Mouse (Mus musculus): ENCODE results near the gene Omd. TPM values are rescaled to one million over a fixed set of nuclear protein-coding genes. Genes with fewer than 3 reads are reported as not detected.
"Not testable (repeated sequence)": the region's sequence is repeated elsewhere in the genome, so short reads cannot be mapped to it uniquely, and the experiment has no call there.

Omd gene
- total and polyA plus RNA-seq, 3 experiments: 0.05 TPM; not detected in 2

DNA sequence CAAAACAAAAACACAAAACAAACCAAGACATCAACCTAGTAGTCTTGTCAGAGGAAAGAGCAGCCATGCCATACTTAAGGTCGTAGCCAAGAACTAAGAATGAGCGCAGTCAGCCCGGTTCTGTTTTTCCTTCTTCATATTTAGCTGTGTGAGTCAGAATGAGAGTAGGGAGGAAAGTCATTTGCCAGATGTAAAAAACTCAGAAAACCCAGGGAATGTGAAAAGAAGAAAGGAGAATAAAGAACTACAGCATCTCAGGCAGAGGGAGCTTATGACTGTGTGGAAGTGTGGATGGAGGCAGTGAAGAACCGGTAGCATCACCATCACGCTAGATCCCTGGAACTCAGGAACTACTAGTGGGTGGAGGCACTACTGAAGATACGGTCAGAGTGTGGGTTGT, 3.8 kb downstream of the Omd start:
- no peaks in the 10 kb centered on the region for H3K27me3 ChIP-seq (ENCODE audit: insufficient read depth, low read length)
- no peak overlapping the region for H3K4me3 ChIP-seq (ENCODE audit: low read depth, low read length)
- H3K36me3 ChIP-seq (replicated peaks): no peaks in the 10 kb centered on the region
- DNase-seq (ENCODE audit: low spot score): no peak
- no peak for ATAC-seq (ENCODE audit: extremely low read depth, insufficient number of reproducible peaks, low FRiP score, poor library complexity, severe bottlenecking)
- TF ChIP-seq GATA2 (IDR thresholded peaks at IDR 0.05; ENCODE audit: borderline replicate concordance, low read depth, low read length) (no peak), GATA1 (IDR thresholded peaks at IDR 0.05; ENCODE audit: borderline replicate concordance, low read length) (no peak), TAL1 (conservative IDR thresholded peaks at IDR 0.05; ENCODE audit: low read depth, low read length) (no peak), POLR2AphosphoS5 (IDR thresholded peaks at IDR 0.05; ENCODE audit: insufficient replicate concordance, low read depth, low read length) (no peak), CTCF (IDR thresholded peaks at IDR 0.05; ENCODE audit: low read depth, low read length) (no peak)
- H3K9me3 ChIP-seq (replicated peaks): no peaks in the 10 kb centered on the region
- H3K4me1 ChIP-seq (ENCODE audit: insufficient read depth, low read depth, low read length): no peaks in the 10 kb centered on the region

DNA sequence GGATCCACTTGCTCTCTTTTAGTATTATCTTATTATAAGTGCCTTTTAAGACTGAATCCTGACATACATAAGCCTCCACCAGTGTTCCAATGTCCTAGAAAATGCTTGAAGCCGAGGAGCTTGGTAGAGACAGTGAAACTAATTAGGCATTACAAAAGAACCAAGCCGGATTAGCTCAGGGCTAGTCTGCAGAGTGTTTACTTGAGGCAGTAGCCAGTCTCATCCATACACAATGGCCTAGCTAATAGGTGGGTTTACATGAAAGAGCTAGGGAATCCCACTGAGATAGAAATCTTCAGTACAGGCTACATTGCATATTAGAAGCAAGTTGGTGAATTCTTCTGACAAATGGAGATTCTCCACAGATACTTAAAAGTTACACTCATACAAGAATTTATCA, 20.3 kb downstream of the Omd start:
- H3K27me3 ChIP-seq (ENCODE audit: insufficient read depth, low read length); ATAC-seq (ENCODE audit: extremely low read depth, insufficient number of reproducible peaks, low FRiP score, poor library complexity, severe bottlenecking); DNase-seq (ENCODE audit: low spot score); H3K36me3 ChIP-seq (replicated peaks); H3K4me1 ChIP-seq (ENCODE audit: insufficient read depth, low read depth, low read length); H3K9me3 ChIP-seq (replicated peaks); H3K4me3 ChIP-seq (ENCODE audit: low read depth, low read length): not testable (repeated sequence)

DNA sequence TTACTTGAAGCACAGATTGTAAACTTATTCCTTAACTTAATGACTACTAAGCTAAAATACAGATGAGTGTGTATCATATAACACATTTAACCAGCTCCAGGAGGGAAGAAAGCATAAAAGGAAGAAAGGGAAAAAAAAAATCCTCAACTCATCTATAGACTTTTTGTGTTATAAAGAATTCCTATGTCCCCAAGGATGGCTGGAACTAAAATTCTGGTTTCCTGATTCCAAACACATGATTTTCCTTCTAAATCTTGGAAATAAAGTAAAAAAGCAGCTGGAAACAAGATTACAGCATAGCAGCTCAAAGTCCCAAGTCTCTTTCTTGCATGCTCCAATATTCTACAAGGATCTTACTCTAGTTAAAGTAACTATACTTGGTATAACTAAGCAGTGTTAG, 21.3 kb downstream of the Omd start:
- no peak for DNase-seq (ENCODE audit: low spot score)
- no peak overlapping the region for H3K4me3 ChIP-seq (ENCODE audit: low read depth, low read length)

DNA sequence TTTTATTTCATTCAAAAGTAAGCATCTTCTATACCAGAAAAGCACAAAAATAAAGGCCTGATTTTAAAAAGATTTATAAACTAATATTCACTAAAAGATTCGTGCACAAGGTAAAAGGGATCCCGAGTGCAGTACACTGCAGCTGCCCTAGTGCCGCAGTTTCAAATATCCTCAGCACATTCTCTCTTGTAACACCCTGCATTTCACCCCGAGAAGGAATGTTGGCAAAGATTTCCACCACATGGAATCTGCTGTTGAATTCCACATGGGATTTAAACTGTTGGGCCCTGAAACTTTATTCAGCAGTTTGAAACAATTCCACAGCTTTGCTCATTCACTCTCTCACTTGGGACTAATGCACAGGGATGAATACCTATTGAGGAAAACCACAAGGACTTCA, 25.5 kb downstream of the Omd start, which contains the start of gene Ogn:
Gene Ogn, plus strand, starts transcription at position 333 of the 400 bp plus-strand sequence.
- Histone ChIP-seq H3K36me3 (replicated peaks) (peaks cover 2% of the 10 kb centered on the region), H3K9me3 (replicated peaks) (no peaks in the 10 kb centered on the region), H3K4me1 (ENCODE audit: insufficient read depth, low read depth, low read length) (no peaks in the 10 kb centered on the region; the same call in 1 of the 2 replicates), H3K4me3 (ENCODE audit: low read depth, low read length) (no peak within 1 kb of the TSS), H3K27me3 (ENCODE audit: insufficient read depth, low read length) (no peaks in the 10 kb centered on the region)
- no peak for TF ChIP-seq GATA2 (IDR thresholded peaks at IDR 0.05; ENCODE audit: borderline replicate concordance, low read depth, low read length)
- TF ChIP-seq TAL1 (conservative IDR thresholded peaks at IDR 0.05; ENCODE audit: low read depth, low read length): no peak
- TF ChIP-seq CTCF (IDR thresholded peaks at IDR 0.05; ENCODE audit: low read depth, low read length): no peak
- TF ChIP-seq POLR2AphosphoS5 (IDR thresholded peaks at IDR 0.05; ENCODE audit: insufficient replicate concordance, low read depth, low read length): no peak
- TF ChIP-seq GATA1 (IDR thresholded peaks at IDR 0.05; ENCODE audit: borderline replicate concordance, low read length): no peak
- no peak for ATAC-seq (ENCODE audit: extremely low read depth, insufficient number of reproducible peaks, low FRiP score, poor library complexity, severe bottlenecking)
- DNase-seq (ENCODE audit: low spot score): no peak

More for the DNA sequence above, 21.3 kb downstream of the Omd start:
- no peaks in the 10 kb centered on the region; the same call in 1 of the 2 replicates for H3K4me1 ChIP-seq (ENCODE audit: insufficient read depth, low read depth, low read length)
- ATAC-seq (ENCODE audit: extremely low read depth, insufficient number of reproducible peaks, low FRiP score, poor library complexity, severe bottlenecking): no peak
- TF ChIP-seq GATA2 (IDR thresholded peaks at IDR 0.05; ENCODE audit: borderline replicate concordance, low read depth, low read length) (no peak), GATA1 (IDR thresholded peaks at IDR 0.05; ENCODE audit: borderline replicate concordance, low read length) (no peak), POLR2AphosphoS5 (IDR thresholded peaks at IDR 0.05; ENCODE audit: insufficient replicate concordance, low read depth, low read length) (no peak), TAL1 (conservative IDR thresholded peaks at IDR 0.05; ENCODE audit: low read depth, low read length) (no peak), CTCF (IDR thresholded peaks at IDR 0.05; ENCODE audit: low read depth, low read length) (no peak)
- H3K9me3 ChIP-seq (replicated peaks): peaks cover 2% of the 10 kb centered on the region; the same call in 1 of the 2 replicates
- no peaks in the 10 kb centered on the region for H3K27me3 ChIP-seq (ENCODE audit: insufficient read depth, low read length)
- H3K36me3 ChIP-seq (replicated peaks): peaks cover 5% of the 10 kb centered on the region

DNA sequence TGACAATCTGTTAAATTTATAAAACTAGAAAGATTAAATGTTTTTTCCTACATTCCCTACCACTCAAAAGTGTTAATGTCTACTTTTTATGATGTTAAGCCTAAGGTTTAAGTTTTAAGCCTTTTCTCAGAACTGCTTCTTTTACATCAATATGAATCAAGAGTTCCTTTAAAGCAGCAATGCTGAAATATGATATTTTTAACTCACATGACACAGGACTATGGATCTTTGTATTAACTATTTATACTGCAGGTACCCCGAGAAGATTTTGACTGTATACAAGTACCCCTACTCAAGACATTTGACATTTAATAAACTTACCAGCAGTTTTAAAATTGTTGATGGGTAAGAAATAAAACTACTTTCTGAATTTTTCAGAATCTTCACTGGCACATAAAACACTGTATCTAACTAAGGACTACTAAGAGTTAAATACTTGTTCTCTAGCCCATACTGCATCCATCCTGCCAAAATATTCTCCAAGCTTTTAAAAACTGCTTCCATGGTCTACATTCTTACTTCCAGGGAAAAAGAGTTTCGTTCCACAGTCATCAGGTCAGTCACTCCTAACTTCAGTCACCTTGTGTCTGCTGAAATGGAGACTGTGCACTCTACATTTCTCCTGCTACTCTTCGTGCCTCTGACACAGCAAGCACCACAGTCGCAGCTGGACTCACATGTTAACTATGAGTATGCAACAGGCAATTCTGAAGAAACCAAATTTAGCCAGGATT, 26.5 kb downstream of the Omd start:
- DNase-seq (ENCODE audit: low spot score) (no peak), ATAC-seq (ENCODE audit: extremely low read depth, insufficient number of reproducible peaks, low FRiP score, poor library complexity, severe bottlenecking) (no peak)
- Histone ChIP-seq H3K4me3 (ENCODE audit: low read depth, low read length) (no peak overlapping the region), H3K27me3 (ENCODE audit: insufficient read depth, low read length) (no peaks in the 10 kb centered on the region), H3K36me3 (replicated peaks) (peaks cover 2% of the 10 kb centered on the region), H3K4me1 (ENCODE audit: insufficient read depth, low read depth, low read length) (no peaks in the 10 kb centered on the region; the same call in 1 of the 2 replicates), H3K9me3 (replicated peaks) (no peaks in the 10 kb centered on the region)
- TF ChIP-seq CTCF (IDR thresholded peaks at IDR 0.05; ENCODE audit: low read depth, low read length) (no peak), POLR2AphosphoS5 (IDR thresholded peaks at IDR 0.05; ENCODE audit: insufficient replicate concordance, low read depth, low read length) (no peak), GATA1 (IDR thresholded peaks at IDR 0.05; ENCODE audit: borderline replicate concordance, low read length) (no peak), GATA2 (IDR thresholded peaks at IDR 0.05; ENCODE audit: borderline replicate concordance, low read depth, low read length) (no peak), TAL1 (conservative IDR thresholded peaks at IDR 0.05; ENCODE audit: low read depth, low read length) (no peak)

DNA sequence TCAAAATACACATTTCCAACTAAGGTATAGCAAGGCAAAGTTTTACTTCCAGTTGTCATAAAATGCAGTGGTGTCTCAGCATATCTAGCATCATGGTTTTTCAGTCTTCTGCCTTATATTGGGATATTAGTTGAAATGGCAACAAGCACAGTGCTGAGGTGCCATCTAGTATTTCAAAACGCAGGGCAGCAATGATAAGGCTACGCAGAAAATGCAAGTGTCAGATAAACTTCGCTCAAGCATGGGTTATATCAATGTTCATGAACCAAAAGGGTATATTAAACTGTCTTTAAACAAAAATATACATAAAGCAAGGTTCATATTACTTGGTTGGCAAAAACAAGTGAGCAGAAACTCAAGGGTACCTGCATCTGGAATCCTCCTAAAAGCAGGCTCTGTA, 34.8 kb downstream of the Omd start:
- Histone ChIP-seq H3K36me3 (replicated peaks) (peaks cover 10% of the 10 kb centered on the region), H3K9me3 (replicated peaks) (no peaks in the 10 kb centered on the region), H3K4me1 (ENCODE audit: insufficient read depth, low read depth, low read length) (peaks cover 14% of the 10 kb centered on the region), H3K27me3 (ENCODE audit: insufficient read depth, low read length) (no peaks in the 10 kb centered on the region), H3K4me3 (ENCODE audit: low read depth, low read length) (no peak overlapping the region)
- TF ChIP-seq CTCF (IDR thresholded peaks at IDR 0.05; ENCODE audit: low read depth, low read length) (no peak), TAL1 (conservative IDR thresholded peaks at IDR 0.05; ENCODE audit: low read depth, low read length) (no peak), GATA1 (IDR thresholded peaks at IDR 0.05; ENCODE audit: borderline replicate concordance, low read length) (no peak), GATA2 (IDR thresholded peaks at IDR 0.05; ENCODE audit: borderline replicate concordance, low read depth, low read length) (no peak), POLR2AphosphoS5 (IDR thresholded peaks at IDR 0.05; ENCODE audit: insufficient replicate concordance, low read depth, low read length) (no peak)
- ATAC-seq (ENCODE audit: extremely low read depth, insufficient number of reproducible peaks, low FRiP score, poor library complexity, severe bottlenecking) (no peak), DNase-seq (ENCODE audit: low spot score) (no peak)
